Mouse (Mus musculus) embryonic fibroblast, embryonic 13.5 days (primary cell): ENCODE results near the gene Fli1.

Experiments
- CTCF ChIP-seq: IDR thresholded peaks from 2 replicates; pipeline ENCODE4 v1.5.1; 2011; ENCODE audit warnings: mild to moderate bottlenecking, control low read depth, low read length, moderate library complexity, borderline replicate concordance; ENCODE audit not compliant: insufficient read depth
- POLR2A ChIP-seq: IDR thresholded peaks from 2 replicates; pipeline ENCODE4 v1.6.1; 2011; ENCODE audit warnings: low read depth, mild to moderate bottlenecking, control low read depth, low read length, moderate library complexity

DNA sequence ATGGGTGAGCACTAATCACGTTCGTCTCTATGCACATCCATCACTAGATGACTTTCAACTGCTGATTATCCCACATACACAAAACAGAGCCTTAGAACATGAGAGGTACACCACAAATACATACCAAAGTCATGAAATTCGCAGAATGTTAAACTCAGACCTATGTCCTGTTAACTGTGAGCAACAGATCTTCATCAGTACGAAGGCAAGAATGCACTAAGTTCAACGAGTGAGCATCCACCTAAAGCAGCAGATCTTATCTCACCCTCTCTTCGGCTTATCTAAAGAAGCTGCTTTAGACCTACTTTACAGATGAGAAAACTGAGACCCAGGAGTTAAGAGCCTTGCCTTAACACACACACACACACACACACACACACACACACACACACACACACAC lies 5.0 kb downstream of the Fli1 start:
- TF ChIP-seq CTCF: no peak
- TF ChIP-seq POLR2A: no peak
